Mouse (Mus musculus): ENCODE data around the gene Olfr578.

Gene Olfr578

DNA sequence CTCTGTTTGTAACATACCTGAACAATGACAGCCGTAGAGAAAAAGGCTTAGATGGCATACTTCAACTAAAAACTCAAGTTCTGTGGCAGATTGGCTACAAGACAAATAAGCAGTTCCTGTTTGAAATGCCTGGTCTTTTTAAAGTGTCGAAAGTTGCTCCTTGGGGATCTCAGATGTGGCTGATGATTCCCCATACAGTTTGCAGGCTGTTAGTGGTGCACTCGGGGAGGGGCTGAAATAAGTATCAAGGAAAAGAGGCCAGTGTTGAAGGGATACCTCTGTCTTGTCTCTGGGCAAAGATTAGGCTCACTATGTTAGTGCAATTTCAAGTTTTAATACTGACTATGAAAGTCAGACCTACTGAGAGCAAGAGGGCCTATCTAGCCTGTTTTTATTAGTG, at the start of gene Olfr578:
Gene Olfr578 (minus strand): TSS at position 101 of the 400 bp plus-strand sequence.
- no peak for DNase-seq (ENCODE audit: low spot score)

DNA sequence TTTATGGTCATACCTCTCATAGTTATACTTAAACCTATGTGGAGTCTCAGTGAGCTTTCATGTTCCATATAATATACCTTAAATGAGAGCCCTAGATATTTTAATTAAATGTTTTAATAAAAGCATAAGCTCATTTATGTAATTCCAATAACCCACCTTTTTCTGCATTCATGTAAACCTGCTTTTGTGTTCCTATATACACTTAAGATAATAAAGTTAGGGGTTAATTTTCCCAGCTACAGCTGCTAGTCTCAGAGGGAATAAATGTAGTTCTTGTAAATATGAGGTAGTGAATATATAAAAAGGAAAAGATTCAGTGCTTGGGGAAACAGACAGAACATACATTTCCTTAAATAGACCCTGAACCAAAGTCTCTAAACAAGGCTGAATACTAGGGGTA, 48.6 kb upstream of the Olfr578 start, which contains the start of gene Olfr582:
Gene Olfr582 (plus strand): TSS at position 301 of the 400 bp plus-strand sequence.
- no peak for DNase-seq (ENCODE audit: low spot score)

DNA sequence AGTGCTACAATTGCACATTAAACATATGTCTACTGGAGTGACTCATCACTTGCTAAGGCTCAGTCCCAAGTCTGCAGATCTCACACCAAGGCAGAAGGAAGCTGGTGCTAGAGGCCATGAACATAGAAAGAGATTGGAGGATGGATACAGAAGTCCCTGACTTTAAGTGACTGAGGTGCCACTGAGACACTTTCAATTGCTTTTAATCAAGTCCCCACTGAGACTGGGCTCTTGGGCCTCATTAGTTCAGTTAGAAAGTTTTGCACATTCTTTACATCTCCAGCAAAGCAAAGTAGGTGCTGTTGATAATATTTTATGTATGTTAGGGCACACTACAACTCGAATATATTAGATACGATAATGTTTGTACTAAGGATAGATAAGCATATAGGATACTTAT, 13.3 kb downstream of the Olfr578 start, which contains the start of gene Olfr577:
Gene Olfr577 (minus strand): TSS at position 101 of the 400 bp plus-strand sequence.
- DNase-seq (ENCODE audit: low spot score), result no peak

DNA sequence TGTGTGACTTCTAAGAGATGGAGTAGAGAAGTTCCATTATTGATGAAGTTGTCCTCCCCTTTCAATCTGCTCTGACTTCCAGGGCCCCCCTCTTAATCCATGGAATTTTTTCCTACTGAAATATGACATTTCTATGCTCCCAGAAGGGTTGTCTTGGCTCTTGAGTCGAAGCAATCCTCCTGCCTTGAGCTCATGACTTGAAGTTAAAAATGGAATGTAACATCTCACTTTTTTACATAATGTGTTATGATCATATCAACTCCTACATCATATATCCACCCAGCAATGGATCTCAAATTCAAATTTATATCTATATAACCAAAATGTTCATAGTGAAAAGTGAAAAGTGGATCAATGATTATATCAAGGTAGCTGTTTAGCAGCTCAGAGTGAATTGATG, 14.7 kb downstream of the Olfr578 start:
- no peak for DNase-seq (ENCODE audit: low spot score)

DNA sequence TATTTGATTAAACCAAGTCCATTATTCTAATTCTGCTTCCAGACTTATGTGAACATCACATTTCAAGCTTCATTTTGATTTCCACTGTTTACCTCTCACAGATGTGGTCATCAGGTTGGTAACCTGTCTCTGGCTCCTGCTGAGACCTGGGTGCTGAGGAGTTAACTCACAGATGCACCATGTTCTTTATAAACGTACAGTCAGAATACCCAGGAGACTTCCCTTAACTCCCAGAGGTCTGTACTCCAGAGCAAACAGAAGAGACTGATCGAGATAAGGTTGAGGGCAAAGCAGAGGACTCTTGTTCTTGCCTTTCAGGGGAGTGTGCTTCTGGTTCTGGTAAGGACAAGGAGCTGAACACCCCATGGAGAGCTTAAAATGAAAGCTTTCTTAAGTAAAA, 26.8 kb downstream of the Olfr578 start, which contains the start of gene Olfr576:
Gene Olfr576 (plus strand): TSS at position 301 of the 400 bp plus-strand sequence.
- no peak for DNase-seq (ENCODE audit: low spot score)

DNA sequence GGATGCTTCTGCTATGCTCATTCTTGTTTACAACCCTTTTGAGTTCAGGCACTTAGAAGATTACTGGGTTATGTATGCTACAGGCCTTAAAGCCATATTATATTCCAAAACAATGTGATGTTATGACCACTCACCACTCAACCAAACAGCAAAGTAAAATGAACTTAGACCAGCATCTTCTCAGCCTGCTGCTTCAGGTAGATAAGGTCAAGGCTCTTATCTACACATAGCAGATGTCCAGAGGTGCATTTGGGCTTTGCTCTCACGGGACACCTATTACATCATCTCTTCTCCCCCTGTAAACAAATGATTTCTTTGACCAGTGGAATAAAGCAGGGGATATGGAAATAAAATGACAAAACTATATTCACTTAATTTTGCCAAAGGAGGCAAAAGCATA, 30.5 kb downstream of the Olfr578 start, which contains the start of gene Olfr575:
Gene Olfr575 (minus strand): TSS at position 183 of the 400 bp plus-strand sequence.
- no peak for DNase-seq (ENCODE audit: low spot score)

DNA sequence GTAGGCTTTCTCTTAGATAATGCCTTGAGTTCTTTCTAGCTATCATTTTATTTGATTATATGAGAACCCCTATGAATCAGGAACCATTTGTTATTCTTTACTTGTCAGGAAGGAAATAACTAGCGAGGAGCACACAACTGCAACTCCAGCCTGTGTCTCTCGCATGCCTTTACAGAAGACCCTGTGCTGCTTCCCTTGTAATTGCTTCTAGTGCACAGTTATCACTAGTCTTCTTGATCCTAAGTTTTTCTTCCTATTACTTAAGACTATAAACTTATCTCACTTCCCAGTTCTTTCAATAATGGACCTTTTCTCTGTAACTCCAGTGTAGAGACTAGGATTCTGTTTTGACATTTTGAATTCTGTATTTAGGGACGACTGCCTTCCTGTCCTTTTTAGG, 31.0 kb downstream of the Olfr578 start:
- no peak for DNase-seq (ENCODE audit: low spot score)

DNA sequence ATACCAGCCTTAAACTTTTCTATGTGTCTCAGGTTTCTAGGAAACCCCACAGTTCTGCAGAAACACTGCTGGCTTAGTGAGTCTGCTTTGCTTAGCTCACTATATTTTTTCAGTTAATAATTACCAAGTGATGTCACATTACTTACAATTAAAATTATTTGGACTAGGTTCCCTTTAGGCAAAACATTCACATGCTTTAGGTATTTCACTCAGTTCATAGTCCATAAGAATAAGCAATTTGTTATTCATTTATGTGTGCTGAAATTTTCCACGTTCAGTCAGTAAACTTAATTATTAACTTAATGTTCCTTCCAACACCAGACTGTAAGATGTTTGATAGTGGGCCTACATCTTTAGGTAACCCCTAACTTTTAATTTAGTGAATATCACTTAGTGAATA, 38.4 kb downstream of the Olfr578 start:
- DNase-seq (ENCODE audit: low spot score), result no peak

DNA sequence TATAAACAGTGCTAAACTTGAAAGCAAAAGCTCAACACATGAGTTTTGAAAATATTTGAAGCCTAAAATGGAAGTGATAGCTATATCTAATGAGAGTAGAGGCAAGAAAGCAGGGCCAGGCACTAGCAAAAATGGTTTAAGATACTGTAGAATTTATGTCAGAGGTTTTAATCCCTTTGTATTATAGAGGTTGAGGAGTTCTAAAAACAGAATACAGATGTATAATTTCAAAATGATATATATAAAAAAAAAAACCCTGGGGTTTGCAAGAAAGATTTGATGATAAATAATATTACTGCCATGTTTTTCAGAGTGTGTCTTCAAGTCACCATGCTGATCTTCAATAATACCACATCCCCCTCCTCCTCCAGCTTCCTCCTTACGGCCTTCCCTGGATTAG, 41.0 kb downstream of the Olfr578 start, which contains the start of gene Olfr574:
Gene Olfr574 (plus strand): TSS at position 301 of the 400 bp plus-strand sequence.
- no peak for DNase-seq (ENCODE audit: low spot score)

DNA sequence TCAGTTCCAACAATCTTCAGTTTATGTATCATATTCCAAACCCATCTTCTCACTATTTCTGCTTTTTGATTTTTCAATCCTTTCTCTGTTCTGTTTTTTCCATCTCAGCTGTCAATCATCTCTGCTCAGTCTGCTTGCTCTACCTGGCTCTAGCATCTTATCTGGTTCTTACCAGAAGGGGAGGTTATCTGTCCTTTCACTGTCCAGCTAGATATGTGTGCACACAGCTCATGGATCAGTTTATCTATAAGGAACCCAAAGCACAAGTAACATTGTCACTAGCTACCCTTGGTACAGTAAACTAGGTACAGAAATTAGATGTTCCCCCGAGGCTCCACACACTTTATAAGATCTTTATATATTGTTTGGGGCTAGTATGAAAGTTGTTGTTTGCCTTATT, 45.7 kb downstream of the Olfr578 start:
- no peak for DNase-seq (ENCODE audit: low spot score)

DNA sequence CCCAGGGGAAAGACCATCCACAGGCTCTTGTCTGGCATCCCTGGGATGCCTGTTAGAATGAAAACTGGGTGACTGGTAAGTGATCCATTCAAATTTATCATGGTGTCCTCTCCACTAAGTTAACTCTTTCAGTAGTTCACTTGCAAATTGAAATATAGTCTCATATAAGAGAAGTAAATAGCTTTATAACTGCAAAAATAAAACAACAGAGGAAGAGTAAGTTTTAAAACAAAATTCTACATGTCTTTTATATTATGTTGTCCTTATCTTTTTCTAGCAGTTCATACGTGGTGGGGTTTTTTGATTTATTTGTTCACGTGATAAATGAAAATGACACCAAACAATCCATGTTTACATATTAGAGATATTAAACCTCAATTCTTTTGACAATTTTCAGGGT, 46.6 kb downstream of the Olfr578 start, which contains the start of gene Olfr573-ps1:
Gene Olfr573-ps1 (minus strand): TSS at position 101 of the 400 bp plus-strand sequence.
- no peak for DNase-seq (ENCODE audit: low spot score)
